Mouse (Mus musculus) G1E (cell line): ENCODE data around the gene Dnajb4. TPM values are rescaled to one million over a fixed set of nuclear protein-coding genes. Genes with fewer than 3 reads are reported as not detected.
"Not testable (repeated sequence)": the region's sequence is repeated elsewhere in the genome, so short reads cannot be mapped to it uniquely, and the experiment has no call there.

Source experiments
- ATAC-seq: 2 replicates; pipeline ENCODE4 v1.8.0; 2016; ENCODE audit warnings: mild to moderate bottlenecking; ENCODE audit not compliant: insufficient number of reproducible peaks, poor library complexity, low FRiP score, severe bottlenecking; ENCODE audit errors: extremely low read depth
- DNase-seq: peaks from one replicate; pipeline ENCODE4 v3.0.0; 2012; ENCODE audit warnings: low spot score
- H3K27me3 ChIP-seq: 2 replicates; pipeline ENCODE4 v1.6.1; 2012; ENCODE audit warnings: mild to moderate bottlenecking, low read length, inconsistent platforms; ENCODE audit not compliant: insufficient read depth
- H3K36me3 ChIP-seq: replicated peaks from 2 replicates; pipeline ENCODE3; 2012; ENCODE audit warnings: mild to moderate bottlenecking, inconsistent platforms
- H3K4me1 ChIP-seq: 2 replicates; pipeline ENCODE4 v1.6.1; 2012; ENCODE audit warnings: low read depth, low read length, inconsistent platforms, mixed read lengths; ENCODE audit not compliant: insufficient read depth
- H3K4me3 ChIP-seq: 2 replicates; pipeline ENCODE4 v1.5.1; 2012; ENCODE audit warnings: low read depth, mild to moderate bottlenecking, inconsistent platforms, low read length, moderate library complexity, mixed read lengths
- H3K9me3 ChIP-seq: replicated peaks from 2 replicates; pipeline ENCODE4 v1.6.1; 2012; ENCODE audit warnings: inconsistent platforms
- CTCF ChIP-seq: IDR thresholded peaks from 2 replicates; pipeline ENCODE4 v1.5.1; 2012; ENCODE audit warnings: low read depth, low read length, inconsistent platforms, mixed read lengths
- GATA1 ChIP-seq: IDR thresholded peaks from 2 replicates; pipeline ENCODE4 v1.6.1; 2012; ENCODE audit warnings: borderline replicate concordance, low read length, inconsistent platforms, mixed read lengths
- GATA2 ChIP-seq: IDR thresholded peaks from 2 replicates; pipeline ENCODE4 v1.6.1; 2012; ENCODE audit warnings: low read depth, low read length, inconsistent platforms, borderline replicate concordance
- POLR2AphosphoS5 ChIP-seq: IDR thresholded peaks from 2 replicates; pipeline ENCODE4 v1.6.1; 2012; ENCODE audit warnings: low read depth, low read length, inconsistent platforms; ENCODE audit not compliant: insufficient replicate concordance
- TAL1 ChIP-seq: conservative IDR thresholded peaks from 2 replicates; pipeline ENCODE4 v1.6.1; 2012; ENCODE audit warnings: low read depth, low read length, inconsistent platforms, mixed read lengths
- polyA plus RNA-seq: library from polyadenylated mRNA; stranded (reverse); fragments of >175 nt; gene quantifications from 2 replicates; pipeline ENCODE4 v1.2.3, GENCODE M21; 2012
- total RNA-seq, 2 experiments: library from RNA; stranded (forward) in 1 of 2; stranded (reverse) in 1 of 2; fragments of 200-1000 nt in 1 of 2; fragments of >200 nt in 1 of 2; fragmentation: Nextera tagmentation in 1 of 2; gene quantifications; 2 replicates each; pipeline ENCODE4 v1.2.3; 2014 to 2017

The Dnajb4 gene
- 27.3 and 32.6 TPM in 2 replicates for total RNA-seq (2014; fragmentation: Nextera tagmentation)
- total RNA-seq (2017) = 23.8 and 26.4 TPM in 2 replicates
- polyA plus RNA-seq = 1.3 and 2.4 TPM in 2 replicates

- H3K4me1 ChIP-seq = peaks cover 35% of the 10 kb centered on the region
- H3K27me3 ChIP-seq = no peaks in the 10 kb centered on the region
- H3K9me3 ChIP-seq = no peaks in the 10 kb centered on the region
- peaks cover 25% of the 10 kb centered on the region for H3K36me3 ChIP-seq
- TF ChIP-seq TAL1 (no peak), GATA2 (no peak), CTCF (no peak), GATA1 (no peak), POLR2AphosphoS5 (no peak)
- DNase-seq (peak; percentile 91), ATAC-seq (peak; percentile 72)
- H3K4me3 ChIP-seq = peak within 1 kb of the TSS; percentile 93
These were observed at the start of gene Dnajb4, which contains the start of gene Fubp1 for GRCm38 (mm10) chr3:152209967-152210634. Gene Dnajb4 (minus strand): TSS chr3:152210302. Gene Fubp1 (plus strand): TSS chr3:152210422.

GRCm38 (mm10) chr3:152259409-152259808, 49.3 kb upstream of the Dnajb4 start:
- not testable (repeated sequence) for H3K4me3 ChIP-seq, H3K36me3 ChIP-seq, H3K9me3 ChIP-seq, H3K4me1 ChIP-seq
- peaks cover 22% of the 10 kb centered on the region for H3K27me3 ChIP-seq
- DNase-seq (peak; percentile 5), ATAC-seq (peak; percentile 45; the same call in 1 of the 2 replicates)
- peak; percentile 67 for TF ChIP-seq CTCF

DNA sequence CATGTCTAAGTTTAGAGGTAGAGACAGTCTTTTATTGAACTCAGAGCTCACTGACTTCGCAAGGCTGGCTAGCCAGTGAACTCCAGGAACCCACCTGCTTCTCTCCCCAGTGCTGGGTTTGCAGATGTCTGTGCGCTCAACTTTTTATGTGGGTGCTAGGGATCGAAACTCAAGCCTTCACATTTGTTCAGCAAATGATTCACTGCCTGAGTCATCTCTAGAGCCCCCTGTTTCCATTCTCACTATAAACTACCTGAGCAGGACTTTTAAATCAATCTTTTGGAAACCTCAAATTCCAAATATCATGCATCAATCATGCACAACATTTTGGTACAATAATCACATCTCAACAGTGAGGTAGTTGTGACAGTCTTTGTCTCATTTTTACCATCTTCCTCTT, 47.4 kb upstream of the Dnajb4 start:
- no peak for DNase-seq
- Histone ChIP-seq H3K36me3 (no peaks in the 10 kb centered on the region), H3K4me1 (no peaks in the 10 kb centered on the region), H3K9me3 (no peaks in the 10 kb centered on the region), H3K4me3 (no peak overlapping the region), H3K27me3 (peaks cover 19% of the 10 kb centered on the region)
- no peak for ATAC-seq
- TF ChIP-seq GATA2 = no peak

DNA sequence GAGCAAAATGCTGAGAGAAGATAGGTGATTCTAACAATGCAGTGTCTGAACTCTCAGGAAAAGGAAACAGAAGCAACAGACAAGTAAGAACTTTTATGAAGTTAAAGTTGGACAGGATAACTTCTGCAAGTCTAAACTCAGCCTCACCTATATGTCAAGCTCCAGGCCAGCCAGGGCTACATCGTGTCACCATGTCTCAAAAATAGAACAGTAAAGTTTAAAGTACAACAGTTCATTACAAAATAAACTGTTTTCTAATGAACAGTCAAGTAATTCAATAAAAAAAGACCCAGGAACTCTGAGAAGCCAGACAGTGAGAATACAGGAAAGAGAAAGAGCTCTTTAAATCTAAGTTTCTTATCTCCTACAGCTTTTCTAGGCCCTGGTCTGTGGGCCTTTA, 40.4 kb upstream of the Dnajb4 start:
- Histone ChIP-seq H3K27me3 (peaks cover 6% of the 10 kb centered on the region), H3K4me1 (no peaks in the 10 kb centered on the region), H3K4me3 (no peak overlapping the region), H3K9me3 (no peaks in the 10 kb centered on the region), H3K36me3 (no peaks in the 10 kb centered on the region)
- ATAC-seq (no peak), DNase-seq (no peak)
- TF ChIP-seq GATA1 = no peak
- TF ChIP-seq CTCF = no peak
- TF ChIP-seq GATA2 = no peak
- TF ChIP-seq POLR2AphosphoS5 = no peak
- TF ChIP-seq TAL1 = no peak

DNA sequence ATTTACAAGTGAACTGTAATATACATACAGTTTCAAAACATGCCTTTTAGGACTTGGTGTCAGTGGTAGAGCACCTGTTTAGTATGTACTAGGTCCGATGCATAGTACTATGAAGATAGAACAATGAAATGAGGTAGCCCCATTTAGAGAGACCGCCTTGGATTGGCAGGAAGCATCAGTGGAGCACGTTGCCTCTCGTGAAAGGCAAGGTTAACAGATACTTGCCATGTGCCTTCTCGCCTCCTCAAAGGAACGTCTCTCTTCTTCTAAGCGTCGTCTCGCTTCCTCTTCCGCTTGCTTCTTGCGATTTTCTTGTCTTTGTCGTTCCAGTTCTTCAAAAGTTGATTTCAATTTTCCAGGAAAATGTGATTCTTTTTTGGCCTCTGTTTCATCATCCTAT, 37.6 kb upstream of the Dnajb4 start:
- Histone ChIP-seq H3K36me3 (no peaks in the 10 kb centered on the region), H3K4me1 (no peaks in the 10 kb centered on the region), H3K27me3 (peaks cover 3% of the 10 kb centered on the region; the same call in 1 of the 2 replicates), H3K9me3 (no peaks in the 10 kb centered on the region), H3K4me3 (no peak overlapping the region)
- DNase-seq = no peak
- no peak for TF ChIP-seq POLR2AphosphoS5
- TF ChIP-seq GATA1 = no peak
- no peak for TF ChIP-seq CTCF
- TF ChIP-seq TAL1 = no peak
- ATAC-seq = no peak

- ATAC-seq (no peak), DNase-seq (no peak)
- TF ChIP-seq GATA1 = no peak
- no peak for TF ChIP-seq TAL1
- TF ChIP-seq CTCF = no peak
- no peak for TF ChIP-seq GATA2
- no peak for TF ChIP-seq POLR2AphosphoS5
These were observed 35.3 kb upstream of the Dnajb4 start for GRCm38 (mm10) chr3:152245273-152245910.

More at GRCm38 (mm10) chr3:152245273-152245910, 35.3 kb upstream of the Dnajb4 start:
- peaks cover 3% of the 10 kb centered on the region for H3K36me3 ChIP-seq
- H3K9me3 ChIP-seq = no peaks in the 10 kb centered on the region
- H3K4me1 ChIP-seq = no peaks in the 10 kb centered on the region
- H3K4me3 ChIP-seq = no peak overlapping the region
- H3K27me3 ChIP-seq = no peaks in the 10 kb centered on the region
